Mouse (Mus musculus): ENCODE results near the gene Celsr1.

DNA sequence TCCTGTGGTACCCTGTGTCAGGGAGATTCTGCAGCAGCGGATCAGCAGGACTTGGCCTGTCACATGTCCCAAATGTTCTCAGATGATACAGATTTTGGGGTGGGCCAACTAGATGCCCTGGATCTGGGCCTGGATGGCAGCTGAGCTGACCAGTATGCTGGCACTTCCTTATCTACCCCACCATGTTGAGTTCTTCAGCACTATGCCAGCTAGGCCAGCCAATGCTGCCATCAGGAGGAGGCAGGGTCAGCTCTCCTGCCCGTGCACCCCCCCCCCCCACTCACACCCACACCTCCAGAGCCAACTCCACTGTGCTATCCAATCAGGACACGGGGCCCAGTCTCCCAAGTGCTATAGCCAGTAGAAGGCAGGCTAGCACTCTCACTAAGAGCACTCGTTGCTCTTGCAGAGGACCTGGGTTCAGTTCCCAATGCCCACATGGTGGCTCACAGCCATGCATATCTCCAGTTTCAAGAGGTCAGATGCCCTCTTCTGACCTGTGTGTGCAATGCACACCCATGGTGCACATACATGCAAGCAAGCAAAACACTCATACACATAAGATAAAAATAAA is 16.7 kb upstream of the Celsr1 start:
- TF ChIP-seq EP300 (optimal IDR thresholded peaks at IDR 0.05) (no peak), CTCF (IDR thresholded peaks at IDR 0.05; ENCODE audit: low read depth) (no peak)

Measured in stomach, postnatal 0 days (tissue).